Mouse (Mus musculus) forebrain, embryonic 12.5 days (tissue): ENCODE results near the gene Taf7l. TPM values are rescaled to one million over a fixed set of nuclear protein-coding genes. Genes with fewer than 3 reads are reported as not detected.

Experiments used
- ATAC-seq: fragments of 200-750 bp; cut with Nextera tagmentation; 2 replicates; pipeline ENCODE4 v1.8.0; 2017; ENCODE audit warnings: moderate TSS enrichment; ENCODE audit not compliant: low FRiP score
- H3K27ac ChIP-seq: fragments of 300-500 bp; sonication (generic); 2 replicates; pipeline ENCODE4 v1.5.1; 2016; ENCODE audit warnings: mild to moderate bottlenecking
- H3K27me3 ChIP-seq: fragments of 300-500 bp; sonication (generic); 2 replicates; pipeline ENCODE4 v1.6.1; 2016; ENCODE audit warnings: mild to moderate bottlenecking
- H3K36me3 ChIP-seq: fragments of 300-500 bp; sonication (generic); replicated peaks from 2 replicates; pipeline ENCODE4 v1.6.1; 2016; ENCODE audit warnings: mild to moderate bottlenecking
- H3K4me1 ChIP-seq: fragments of 300-500 bp; sonication (generic); 2 replicates; pipeline ENCODE4 v1.6.1; 2016
- H3K4me2 ChIP-seq: fragments of 300-500 bp; sonication (generic); 2 replicates; pipeline ENCODE4 v1.6.1; 2016; ENCODE audit warnings: mild to moderate bottlenecking, moderate library complexity
- H3K4me3 ChIP-seq: fragments of 300-500 bp; sonication (generic); replicated peaks from 2 replicates; pipeline ENCODE4 v1.5.1; 2016; ENCODE audit warnings: mild to moderate bottlenecking
- H3K9ac ChIP-seq: fragments of 300-500 bp; sonication (generic); 2 replicates; pipeline ENCODE4 v1.6.1; 2016; ENCODE audit warnings: mild to moderate bottlenecking
- H3K9me3 ChIP-seq: fragments of 300-500 bp; sonication (generic); 2 replicates; pipeline ENCODE4 v1.6.1; 2016
- WGBS: fragments of 180-500 bp; shearing (Covaris S2); methylation state at CpG from one replicate; pipeline ENCODE4 v1.1.7; 2016; 5-methylcytosine and 5-hydroxymethylcytosine counted together
- polyA plus RNA-seq: library from polyadenylated mRNA; unstranded; fragments of >200 nt; fragmentation: Nextera tagmentation; extraction: Ambion mirVana; gene quantifications from 2 replicates; pipeline ENCODE4 v1.2.1, GENCODE M21; 2016

The Taf7l gene
- polyA plus RNA-seq, 1 experiment from 2014 or later, result not detected

GRCm38 (mm10) chrX:134412096-134412495, 64.2 kb downstream of the Taf7l start:
- H3K27ac ChIP-seq, result no peak overlapping the region
- no peak overlapping the region for H3K4me3 ChIP-seq
- H3K4me1 ChIP-seq, result no peaks in the 10 kb centered on the region
- 84% methylated on average over 1 of the region's 1 CpGs for WGBS
- no peaks in the 10 kb centered on the region for H3K27me3 ChIP-seq
- H3K36me3 ChIP-seq, result no peaks in the 10 kb centered on the region
- H3K9me3 ChIP-seq, result no peaks in the 10 kb centered on the region
- no peak overlapping the region for H3K4me2 ChIP-seq
- no peak for ATAC-seq
- no peak overlapping the region for H3K9ac ChIP-seq

Other genes starting within 250 kb of the Taf7l start
- 8.3 and 9.3 TPM in 2 replicates for gene Trmt2b, start 199.5 kb downstream of the Taf7l start, polyA plus RNA-seq
- 45.5 and 45.6 TPM in 2 replicates for gene Tmem35a, start 181.3 kb downstream of the Taf7l start, polyA plus RNA-seq
- gene Cenpi, start 168.4 kb downstream of the Taf7l start, polyA plus RNA-seq, result 26.2 and 28.8 TPM in 2 replicates
- 11.1 and 11.5 TPM in 2 replicates for gene Drp2, start 71.9 kb downstream of the Taf7l start, polyA plus RNA-seq
- gene Timm8a1, start 65.4 kb upstream of the Taf7l start, polyA plus RNA-seq, result 60.6 and 62.7 TPM in 2 replicates
- 0.57 and 0.87 TPM in 2 replicates for gene Btk, start 107.1 kb upstream of the Taf7l start, polyA plus RNA-seq
- 298 and 303 TPM in 2 replicates for gene Rpl36a, start 109.2 kb upstream of the Taf7l start, polyA plus RNA-seq
- 3.6 and 4.4 TPM in 2 replicates for gene Gla, start 124.6 kb upstream of the Taf7l start, polyA plus RNA-seq
- 213 and 222 TPM in 2 replicates for gene Hnrnph2, start 124.7 kb upstream of the Taf7l start, polyA plus RNA-seq
- 10.2 and 10.8 TPM in 2 replicates for gene Armcx4, start 210.0 kb upstream of the Taf7l start, polyA plus RNA-seq
- gene Armcx1, start 241.5 kb upstream of the Taf7l start, polyA plus RNA-seq, result 61.8 and 64.7 TPM in 2 replicates